23 mouse cellular contexts compared by ENCODE assay signal in the genomic region with DNA sequence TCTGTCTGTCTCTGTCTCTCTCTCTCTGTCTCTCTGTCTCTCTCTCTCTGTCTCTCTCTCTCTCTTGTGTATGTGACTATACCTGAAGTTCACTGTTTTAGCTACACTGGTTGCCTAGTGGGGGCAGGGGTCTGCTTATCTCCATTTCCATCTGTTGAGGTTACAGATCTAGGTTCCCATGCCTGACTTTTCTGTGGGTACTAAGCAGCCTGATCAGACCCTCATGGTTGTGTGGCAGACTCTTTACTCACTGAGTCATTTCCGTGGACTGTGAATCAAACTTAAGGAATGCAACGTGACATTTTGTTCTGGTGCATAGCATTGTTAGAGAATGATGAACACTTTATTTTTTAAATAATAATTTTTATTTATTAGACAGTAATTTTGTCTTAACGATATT.
A peak's percentile ranks its signal among the peaks of the same experiment; 100 is the strongest.
DNase-seq lines count a peak whose midpoint lies in the region; ATAC-seq and TF ChIP-seq lines count a peak whose summit lies in the region.
"Had no signal": no experiment of that assay in that cellular context is flagged by ENCODE, and none has a peak within 500 bp of the region (broad histone marks: within the 10 kb centered on the region; RNA-seq: fewer than 3 reads in every experiment).

No protein-coding gene starts in this region.

- H3K4me2 ChIP-seq in neural tube, embryonic 15.5 days: no peak overlapping the region
- H3K4me2 ChIP-seq: embryonic facial prominence, embryonic 12.5 days; forebrain, embryonic 13.5 days; heart, embryonic 12.5 days; hindbrain, embryonic 12.5 days had no signal

- no peak overlapping the region for H3K9ac ChIP-seq in neural tube, embryonic 15.5 days (replicated peaks)
- H3K9ac ChIP-seq: embryonic facial prominence, embryonic 12.5 days; forebrain, embryonic 13.5 days; forebrain, postnatal 0 days; heart, embryonic 12.5 days; hindbrain, embryonic 12.5 days had no signal

- no peak for TF ChIP-seq CTCF in Patski (IDR thresholded peaks at IDR 0.05)

- peak; percentile 65 for ATAC-seq in Patski
- no peak for ATAC-seq in neural tube, embryonic 15.5 days (ENCODE audit: low FRiP score)
- ATAC-seq: forebrain, embryonic 13.5 days; forebrain, postnatal 0 days; hindbrain, embryonic 16.5 days; inflammation-experienced regulatory T-cells, adult 6 months; intestine, postnatal 0 days had no signal

- no peaks in the 10 kb centered on the region for H3K9me3 ChIP-seq in neural tube, embryonic 15.5 days (replicated peaks)
- H3K9me3 ChIP-seq: embryonic facial prominence, embryonic 12.5 days; forebrain, embryonic 13.5 days; heart, embryonic 12.5 days; hindbrain, embryonic 12.5 days had no signal

- 91% methylated on average over 3 of the region's 3 CpGs for WGBS in neural tube, embryonic 15.5 days

- no peak overlapping the region for H3K27ac ChIP-seq in neural tube, embryonic 15.5 days (replicated peaks)
- H3K27ac ChIP-seq: embryonic facial prominence, embryonic 12.5 days; forebrain, embryonic 13.5 days; gastrocnemius, adult 2 months; hindbrain, embryonic 12.5 days had no signal

- in situ Hi-C loops in Patski (cut with MboI; ENCODE audit: low pct_unique_long_range_greater_than_20kb): no loop called here

- no peaks in the 10 kb centered on the region for H3K36me3 ChIP-seq in neural tube, embryonic 15.5 days
- H3K36me3 ChIP-seq: embryonic facial prominence, embryonic 12.5 days; heart, embryonic 12.5 days; hindbrain, embryonic 12.5 days had no signal

- H3K4me3 ChIP-seq in neural tube, embryonic 15.5 days (replicated peaks): no peak overlapping the region
- H3K4me3 ChIP-seq: embryonic facial prominence, embryonic 12.5 days; forebrain, embryonic 13.5 days; gastrocnemius, adult 2 months; heart, embryonic 12.5 days; hindbrain, embryonic 12.5 days had no signal

- DNase-seq in 416B (ENCODE audit: low read depth) (peak; percentile 94), Patski (ENCODE audit: low read depth, low spot score) (no peak)
- DNase-seq in fibroblast of lung, adult 2 months (ENCODE audit: low read depth): peak; percentile 38
- no peak for DNase-seq in adrenal gland, postnatal 14 days
- DNase-seq in left cerebral cortex, adult 18-20 months (ENCODE audit: low spot score in 2 of 2): no peak
- DNase-seq: adrenal gland, adult 2 months; adrenal gland, postnatal 36 days; cerebellum, adult 11 months; cerebellum, adult 8-10 months; cerebellum, postnatal 14 days; forebrain, postnatal 0 days; gastrocnemius, adult 2 months; gastrocnemius, postnatal 25 days; heart, postnatal 36 days had no signal

- no peaks in the 10 kb centered on the region for H3K4me1 ChIP-seq in neural tube, embryonic 15.5 days
- H3K4me1 ChIP-seq: embryonic facial prominence, embryonic 12.5 days; forebrain, embryonic 13.5 days; heart, embryonic 12.5 days; hindbrain, embryonic 12.5 days had no signal

- POLR2A ChIA-PET in Patski (lab: Charles Lee): no interaction called here

- no peaks in the 10 kb centered on the region for H3K27me3 ChIP-seq in Patski
- no peaks in the 10 kb centered on the region for H3K27me3 ChIP-seq in neural tube, embryonic 15.5 days (replicated peaks)
- H3K27me3 ChIP-seq: CH12.LX; embryonic facial prominence, embryonic 12.5 days; forebrain, embryonic 13.5 days; heart, embryonic 12.5 days; hindbrain, embryonic 12.5 days had no signal

- CTCF ChIA-PET in Patski (lab: Charles Lee): no interaction called here

Comparison
In these comparisons a context has a peak if more than half of its experiments do, and no peak if none do; other contexts are left out.
1. DNase-seq: peak in 416B (single experiment) and fibroblast of lung, adult 2 months (single experiment); none in Patski (single experiment), adrenal gland, postnatal 14 days (single experiment) and left cerebral cortex, adult 18-20 months (0 of 2).